Mouse (Mus musculus): Measurements from ENCODE around the gene Mrpl21. TPM values are rescaled to one million over a fixed set of nuclear protein-coding genes. Genes with fewer than 3 reads are reported as not detected.

Mrpl21 gene
- polyA plus RNA-seq, 1 experiment from 2014 or later = 128 TPM

DNA sequence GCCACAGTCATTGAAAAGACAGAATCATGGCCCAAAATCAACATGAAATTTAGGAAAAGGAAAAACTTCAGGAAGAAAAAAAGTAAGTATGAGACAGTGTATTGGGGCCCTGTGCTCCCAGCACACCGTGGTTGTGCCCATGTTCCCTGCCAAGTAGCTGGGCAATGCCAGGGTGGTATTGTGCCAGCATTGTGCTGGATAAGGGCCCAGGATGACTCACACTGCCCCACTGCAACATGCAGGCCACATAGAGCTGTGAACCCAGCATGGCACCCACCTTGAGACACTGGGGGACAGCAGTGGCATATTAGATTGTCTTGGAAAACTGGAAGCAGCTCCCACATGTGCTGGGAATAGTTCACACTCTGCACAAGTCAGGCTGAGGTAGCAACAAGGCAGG lies 6.3 kb downstream of the Mrpl21 start:
- 76% methylated on average over 1 of the region's 1 CpGs for WGBS
- Histone ChIP-seq H3K9me3 (replicated peaks; ENCODE audit: control insufficient read depth, low read length) (no peaks in the 10 kb centered on the region), H3K9ac (ENCODE audit: low read length) (no peak overlapping the region), H3K4me1 (ENCODE audit: control insufficient read depth, insufficient read depth, low read length) (no peaks in the 10 kb centered on the region), H3K36me3 (ENCODE audit: control insufficient read depth, insufficient read depth, low read length) (peaks cover 61% of the 10 kb centered on the region), H3K4me2 (ENCODE audit: low read length) (no peak overlapping the region), H3K4me3 (ENCODE audit: low read depth, low read length) (no peak overlapping the region), H3K27ac (ENCODE audit: low read depth, low read length) (no peak overlapping the region), H3K27me3 (replicated peaks; ENCODE audit: control insufficient read depth, insufficient read depth, low read length) (no peaks in the 10 kb centered on the region)
- no peak for DNase-seq (ENCODE audit: low spot score)
- ATAC-seq = no peak

DNA sequence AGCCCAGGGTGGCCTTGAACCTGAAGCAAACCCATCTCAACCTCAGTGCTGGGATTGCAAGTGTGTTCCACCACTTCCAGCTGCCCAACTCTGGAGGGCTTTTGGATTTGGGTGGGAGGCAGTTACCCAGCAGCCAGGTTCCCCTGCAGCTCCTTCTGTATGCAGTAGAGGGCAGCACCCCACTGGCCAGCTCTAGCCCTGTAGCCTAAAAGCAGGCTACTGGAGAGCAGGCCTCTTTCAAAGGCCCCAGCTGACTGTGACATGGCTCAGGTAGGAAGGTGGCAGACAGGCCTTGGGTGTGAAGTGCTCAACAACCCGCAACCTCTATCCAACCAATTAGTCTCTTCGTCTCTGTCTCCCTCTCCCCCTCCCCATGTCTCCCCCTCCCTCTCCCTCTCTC lies 9.3 kb downstream of the Mrpl21 start:
- H3K36me3 ChIP-seq (ENCODE audit: control insufficient read depth, insufficient read depth, low read length) = peaks cover 43% of the 10 kb centered on the region
- no peak overlapping the region for H3K4me3 ChIP-seq (ENCODE audit: low read depth, low read length)
- peak; percentile 54 for DNase-seq (ENCODE audit: low spot score)
- H3K9me3 ChIP-seq (replicated peaks; ENCODE audit: control insufficient read depth, low read length) = no peaks in the 10 kb centered on the region
- peak; percentile 72 for ATAC-seq
- H3K4me2 ChIP-seq (ENCODE audit: low read length) = no peak overlapping the region
- H3K4me1 ChIP-seq (ENCODE audit: control insufficient read depth, insufficient read depth, low read length) = no peaks in the 10 kb centered on the region
- WGBS = 67% methylated on average over 2 of the region's 2 CpGs
- no peaks in the 10 kb centered on the region for H3K27me3 ChIP-seq (replicated peaks; ENCODE audit: control insufficient read depth, insufficient read depth, low read length)
- H3K27ac ChIP-seq (ENCODE audit: low read depth, low read length) = no peak overlapping the region
- H3K9ac ChIP-seq (ENCODE audit: low read length) = no peak overlapping the region

GRCm38 (mm10) chr19:3292993-3293392 lies 10.3 kb downstream of the Mrpl21 start:
- Histone ChIP-seq H3K36me3 (ENCODE audit: control insufficient read depth, insufficient read depth, low read length) (peaks cover 36% of the 10 kb centered on the region), H3K9me3 (replicated peaks; ENCODE audit: control insufficient read depth, low read length) (no peaks in the 10 kb centered on the region), H3K4me2 (ENCODE audit: low read length) (no peak overlapping the region), H3K9ac (ENCODE audit: low read length) (no peak overlapping the region), H3K27ac (ENCODE audit: low read depth, low read length) (no peak overlapping the region), H3K4me1 (ENCODE audit: control insufficient read depth, insufficient read depth, low read length) (no peaks in the 10 kb centered on the region), H3K4me3 (ENCODE audit: low read depth, low read length) (no peak overlapping the region), H3K27me3 (replicated peaks; ENCODE audit: control insufficient read depth, insufficient read depth, low read length) (no peaks in the 10 kb centered on the region)
- no peak for DNase-seq (ENCODE audit: low spot score)
- no peak for ATAC-seq
- WGBS = 91% methylated on average over 1 of the region's 1 CpGs

DNA sequence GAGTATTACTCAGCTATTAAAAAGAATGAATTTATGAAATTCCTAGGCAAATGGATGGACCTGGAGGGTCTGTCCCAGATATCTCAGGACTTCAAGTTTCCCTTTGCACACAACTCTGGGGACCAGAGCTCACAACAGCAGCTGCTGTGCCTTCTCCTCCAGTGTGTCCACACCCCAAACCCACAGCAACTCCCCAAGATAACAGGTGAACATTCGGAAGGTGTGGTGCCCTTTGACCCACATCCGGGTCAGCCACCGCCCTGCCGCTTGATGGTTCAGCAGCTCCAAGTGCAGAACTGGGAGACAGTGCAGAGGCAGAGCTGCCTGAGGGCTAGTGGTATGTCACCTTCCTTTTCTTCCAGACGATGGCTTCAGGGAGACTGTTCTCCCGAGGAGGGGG lies 12.5 kb downstream of the Mrpl21 start:
- ATAC-seq = no peak
- H3K36me3 ChIP-seq (ENCODE audit: control insufficient read depth, insufficient read depth, low read length) = peaks cover 14% of the 10 kb centered on the region
- WGBS = 92% methylated on average over 6 of the region's 6 CpGs

GRCm38 (mm10) chr19:3297034-3297433 lies 14.3 kb downstream of the Mrpl21 start:
- Histone ChIP-seq H3K27ac (ENCODE audit: low read depth, low read length) (no peak overlapping the region), H3K4me1 (ENCODE audit: control insufficient read depth, insufficient read depth, low read length) (no peaks in the 10 kb centered on the region), H3K9me3 (replicated peaks; ENCODE audit: control insufficient read depth, low read length) (no peaks in the 10 kb centered on the region), H3K36me3 (ENCODE audit: control insufficient read depth, insufficient read depth, low read length) (0 out of 2 replicates have a peak, but pooled peaks cover 3% of the 10 kb centered on the region), H3K9ac (ENCODE audit: low read length) (no peak overlapping the region), H3K4me3 (ENCODE audit: low read depth, low read length) (no peak overlapping the region), H3K4me2 (ENCODE audit: low read length) (no peak overlapping the region), H3K27me3 (replicated peaks; ENCODE audit: control insufficient read depth, insufficient read depth, low read length) (no peaks in the 10 kb centered on the region)
- ATAC-seq (no peak), DNase-seq (ENCODE audit: low spot score) (no peak)

More for the DNA sequence above, 12.5 kb downstream of the Mrpl21 start:
- Histone ChIP-seq H3K27me3 (replicated peaks; ENCODE audit: control insufficient read depth, insufficient read depth, low read length) (no peaks in the 10 kb centered on the region), H3K4me3 (ENCODE audit: low read depth, low read length) (no peak overlapping the region), H3K27ac (ENCODE audit: low read depth, low read length) (no peak overlapping the region), H3K4me1 (ENCODE audit: control insufficient read depth, insufficient read depth, low read length) (no peaks in the 10 kb centered on the region), H3K9me3 (replicated peaks; ENCODE audit: control insufficient read depth, low read length) (no peaks in the 10 kb centered on the region), H3K9ac (ENCODE audit: low read length) (no peak overlapping the region), H3K4me2 (ENCODE audit: low read length) (no peak overlapping the region)
- no peak for DNase-seq (ENCODE audit: low spot score)

DNA sequence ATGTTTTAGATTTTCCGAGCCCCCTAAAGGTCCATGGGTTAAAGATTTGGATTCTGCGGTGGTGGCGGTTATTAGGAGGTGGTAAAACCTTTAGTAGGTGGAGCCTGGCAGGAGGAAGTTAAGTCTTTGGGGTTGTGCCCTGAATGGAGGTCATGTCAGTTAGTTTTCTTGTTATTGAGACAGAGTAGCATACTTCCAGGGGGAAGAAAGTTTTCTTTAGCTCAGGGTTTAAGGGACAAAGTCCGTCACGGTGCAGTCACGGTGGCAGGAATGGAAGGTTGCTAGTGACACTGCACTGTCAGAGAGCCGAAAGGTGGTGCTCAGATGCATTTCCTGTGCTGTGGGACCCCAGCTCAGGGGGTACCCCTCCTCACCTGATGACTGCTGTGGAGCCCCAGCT lies 15.1 kb downstream of the Mrpl21 start:
- Histone ChIP-seq H3K4me1 (ENCODE audit: control insufficient read depth, insufficient read depth, low read length) (no peaks in the 10 kb centered on the region), H3K4me3 (ENCODE audit: low read depth, low read length) (no peak overlapping the region), H3K9me3 (replicated peaks; ENCODE audit: control insufficient read depth, low read length) (no peaks in the 10 kb centered on the region), H3K9ac (ENCODE audit: low read length) (no peak overlapping the region), H3K27ac (ENCODE audit: low read depth, low read length) (no peak overlapping the region), H3K4me2 (ENCODE audit: low read length) (no peak overlapping the region), H3K36me3 (ENCODE audit: control insufficient read depth, insufficient read depth, low read length) (no peaks in the 10 kb centered on the region), H3K27me3 (replicated peaks; ENCODE audit: control insufficient read depth, insufficient read depth, low read length) (no peaks in the 10 kb centered on the region)
- no peak for DNase-seq (ENCODE audit: low spot score)
- 87% methylated on average over 7 of the region's 7 CpGs for WGBS
- no peak for ATAC-seq

- H3K36me3 ChIP-seq (ENCODE audit: control insufficient read depth, insufficient read depth, low read length) = no peaks in the 10 kb centered on the region
- H3K4me1 ChIP-seq (ENCODE audit: control insufficient read depth, insufficient read depth, low read length) = no peaks in the 10 kb centered on the region
- no peak for ATAC-seq
- H3K9ac ChIP-seq (ENCODE audit: low read length) = no peak overlapping the region
- DNase-seq (ENCODE audit: low spot score) = no peak
- H3K9me3 ChIP-seq (replicated peaks; ENCODE audit: control insufficient read depth, low read length) = no peaks in the 10 kb centered on the region
- H3K27me3 ChIP-seq (replicated peaks; ENCODE audit: control insufficient read depth, insufficient read depth, low read length) = no peaks in the 10 kb centered on the region
- 80% methylated on average over 4 of the region's 4 CpGs for WGBS
- H3K27ac ChIP-seq (ENCODE audit: low read depth, low read length) = no peak overlapping the region
- no peak overlapping the region for H3K4me3 ChIP-seq (ENCODE audit: low read depth, low read length)
- no peak overlapping the region for H3K4me2 ChIP-seq (ENCODE audit: low read length)
These were observed 21.3 kb downstream of the Mrpl21 start for GRCm38 (mm10) chr19:3304017-3304416.

DNA sequence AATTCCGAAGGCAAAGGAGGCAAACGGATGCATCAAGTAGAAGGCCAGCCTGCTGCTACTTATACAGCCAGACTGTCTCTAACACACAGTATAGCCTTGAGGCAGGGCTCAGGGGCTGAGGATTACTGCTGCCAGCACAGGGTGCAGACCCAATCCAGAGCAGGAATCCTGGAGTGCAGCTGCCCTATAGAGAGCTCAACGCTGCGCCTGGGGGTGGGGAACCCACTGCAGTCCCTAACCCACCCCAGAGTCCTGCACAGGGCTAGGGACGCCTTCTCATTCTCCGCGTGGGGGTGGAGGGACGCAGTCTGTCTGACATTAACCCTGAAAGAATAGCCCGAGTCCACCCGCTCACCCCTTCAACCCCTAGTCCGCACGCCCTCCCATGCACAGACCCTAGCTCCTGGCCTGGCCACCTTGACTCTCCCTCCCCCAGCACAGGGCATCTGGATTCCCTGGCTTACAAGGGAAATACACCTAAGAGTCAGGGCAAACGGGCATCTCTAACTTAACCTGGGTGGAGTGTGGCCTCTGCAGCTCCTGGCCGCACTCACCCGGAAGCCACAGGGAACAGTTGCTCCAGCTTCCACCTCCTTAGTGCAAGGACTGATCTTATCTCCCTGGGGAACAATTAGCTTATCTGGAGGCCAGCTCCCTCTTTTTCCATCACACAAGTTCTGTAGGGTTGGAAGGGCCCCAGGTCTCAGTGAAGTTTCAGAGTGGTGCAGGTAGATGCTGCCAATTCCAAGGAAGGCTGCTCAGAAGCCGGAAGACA lies 24.7 kb downstream of the Mrpl21 start:
- no peak overlapping the region for H3K27ac ChIP-seq (ENCODE audit: low read depth, low read length)
- no peaks in the 10 kb centered on the region for H3K9me3 ChIP-seq (replicated peaks; ENCODE audit: control insufficient read depth, low read length)
- H3K36me3 ChIP-seq (ENCODE audit: control insufficient read depth, insufficient read depth, low read length) = no peaks in the 10 kb centered on the region
- H3K4me2 ChIP-seq (ENCODE audit: low read length) = no peak overlapping the region
- ATAC-seq (no peak), DNase-seq (ENCODE audit: low spot score) (no peak)
- H3K4me1 ChIP-seq (ENCODE audit: control insufficient read depth, insufficient read depth, low read length) = no peaks in the 10 kb centered on the region
- no peaks in the 10 kb centered on the region for H3K27me3 ChIP-seq (replicated peaks; ENCODE audit: control insufficient read depth, insufficient read depth, low read length)
- no peak overlapping the region for H3K9ac ChIP-seq (ENCODE audit: low read length)
- no peak overlapping the region for H3K4me3 ChIP-seq (ENCODE audit: low read depth, low read length)
- WGBS = 47% methylated on average over 16 of the region's 16 CpGs

DNA sequence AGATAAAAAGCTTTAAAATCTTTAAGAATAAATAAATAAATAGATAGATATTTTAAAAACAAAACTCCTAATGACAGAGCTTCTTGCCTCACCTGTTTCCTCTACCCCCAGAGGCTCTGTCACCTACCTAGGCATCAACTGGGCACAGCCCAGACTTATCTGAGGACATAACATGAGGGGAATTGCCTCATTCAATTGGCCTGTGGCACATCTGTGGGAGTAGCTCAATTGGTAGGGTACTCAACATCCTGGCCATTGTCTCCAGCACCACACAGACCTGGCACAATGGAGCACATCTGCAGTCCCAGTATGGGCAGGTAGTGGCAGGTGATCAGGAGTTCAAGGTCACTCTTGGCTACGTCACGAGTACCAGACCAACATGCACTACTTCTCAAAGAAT lies 36.6 kb downstream of the Mrpl21 start:
- ATAC-seq = no peak
- no peak for DNase-seq (ENCODE audit: low spot score)
- 89% methylated on average over 2 of the region's 2 CpGs for WGBS
- H3K4me1 ChIP-seq (ENCODE audit: control insufficient read depth, insufficient read depth, low read length) = peaks cover 9% of the 10 kb centered on the region
- no peaks in the 10 kb centered on the region for H3K9me3 ChIP-seq (replicated peaks; ENCODE audit: control insufficient read depth, low read length)
- H3K27ac ChIP-seq (ENCODE audit: low read depth, low read length) = no peak overlapping the region
- H3K4me2 ChIP-seq (ENCODE audit: low read length) = no peak overlapping the region
- no peak overlapping the region for H3K4me3 ChIP-seq (ENCODE audit: low read depth, low read length)
- H3K27me3 ChIP-seq (replicated peaks; ENCODE audit: control insufficient read depth, insufficient read depth, low read length) = peaks cover 25% of the 10 kb centered on the region
- H3K36me3 ChIP-seq (ENCODE audit: control insufficient read depth, insufficient read depth, low read length) = no peaks in the 10 kb centered on the region
- H3K9ac ChIP-seq (ENCODE audit: low read length) = no peak overlapping the region

Measured in forebrain, embryonic 14.5 days (tissue).